Mouse (Mus musculus) left cerebral cortex, postnatal 14 days (tissue): Measurements from ENCODE around the gene Anxa4. TPM values are rescaled to one million over a fixed set of nuclear protein-coding genes. Genes with fewer than 3 reads are reported as not detected.

ENCODE experiments used
- DNase-seq, 2 experiments: peaks; one replicate each; pipeline ENCODE4 v3.0.0; 2021 to 2022; ENCODE audit warnings: low spot score in 2 of 2, mixed read lengths in 1 of 2
- intact Hi-C: fragments of 180-260 bp; cut with DNase I; formaldehyde crosslinking; loops from one replicate; pipeline ENCODE4 v1.15.1; 2025
- total RNA-seq, 2 experiments: library from RNA; stranded (reverse); gene quantifications; 2 replicates each; pipeline ENCODE4 v1.2.3; 2021

The Anxa4 gene
- total RNA-seq, 2 experiments from 2014 or later, result 4.2 to 4.9 TPM

DNA sequence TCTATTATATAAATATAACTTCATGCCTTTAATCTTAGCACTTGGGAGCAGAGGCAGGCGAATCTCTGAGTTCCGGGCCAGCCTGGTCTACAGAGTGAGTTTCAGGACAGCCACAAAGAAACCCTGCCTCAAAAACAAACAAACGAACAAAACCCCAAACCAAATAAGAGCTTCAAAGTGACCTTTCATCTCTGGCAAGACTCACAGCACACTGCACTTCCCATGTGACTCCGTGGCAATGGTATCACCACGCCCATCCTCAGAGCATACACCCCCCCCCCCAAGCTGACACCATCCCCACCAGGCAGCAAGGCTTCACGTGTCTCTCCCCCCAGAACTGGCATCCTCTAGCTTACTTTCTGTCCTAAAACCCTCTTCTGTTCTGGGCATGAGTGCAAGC lies 95.5 kb downstream of the Anxa4 start:
- intact Hi-C loops, result no loop called here
- DNase-seq, result no peak

DNA sequence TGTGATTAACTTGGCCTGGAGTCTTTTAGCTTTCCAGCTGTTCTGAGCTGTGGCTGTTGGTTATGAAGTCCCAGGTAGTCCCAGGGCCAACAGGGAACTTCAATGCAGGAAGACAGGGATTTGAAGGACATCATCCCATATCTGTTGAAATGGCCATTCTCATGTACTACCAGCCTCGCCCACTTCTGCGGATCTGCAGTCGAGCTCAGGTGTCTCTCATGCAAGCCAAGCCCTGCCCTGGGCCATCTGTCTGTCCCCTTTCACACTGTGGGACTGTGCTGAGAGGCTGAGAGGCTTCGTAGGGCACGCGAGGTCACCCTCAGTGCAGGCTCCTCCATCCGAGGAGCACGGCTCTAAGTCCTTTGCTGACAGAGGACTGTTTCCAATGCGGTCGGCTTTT lies 97.2 kb downstream of the Anxa4 start:
- intact Hi-C loops, result no loop called here
- no peak for DNase-seq

DNA sequence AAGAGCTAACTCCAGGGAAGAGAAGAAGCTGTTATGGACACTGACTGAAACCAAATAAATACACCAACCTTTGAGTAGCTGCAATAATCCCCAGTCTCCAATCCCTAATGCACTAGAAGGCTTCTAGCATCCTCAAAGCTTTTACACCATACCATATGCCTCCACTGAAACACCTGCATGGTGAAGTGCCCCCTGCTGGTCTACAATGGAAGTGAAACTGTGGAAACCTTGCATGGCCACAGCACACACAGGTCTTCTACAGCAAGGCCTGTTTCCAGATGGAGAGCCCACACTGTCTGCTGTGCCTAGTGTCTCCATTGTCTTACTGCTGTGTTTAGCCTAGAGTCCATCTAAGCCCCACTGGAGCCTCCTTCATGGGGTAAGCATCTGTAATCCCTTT lies 98.9 kb downstream of the Anxa4 start:
- peak; percentile 44 to 57 for DNase-seq
- intact Hi-C loops, result no loop called here

DNA sequence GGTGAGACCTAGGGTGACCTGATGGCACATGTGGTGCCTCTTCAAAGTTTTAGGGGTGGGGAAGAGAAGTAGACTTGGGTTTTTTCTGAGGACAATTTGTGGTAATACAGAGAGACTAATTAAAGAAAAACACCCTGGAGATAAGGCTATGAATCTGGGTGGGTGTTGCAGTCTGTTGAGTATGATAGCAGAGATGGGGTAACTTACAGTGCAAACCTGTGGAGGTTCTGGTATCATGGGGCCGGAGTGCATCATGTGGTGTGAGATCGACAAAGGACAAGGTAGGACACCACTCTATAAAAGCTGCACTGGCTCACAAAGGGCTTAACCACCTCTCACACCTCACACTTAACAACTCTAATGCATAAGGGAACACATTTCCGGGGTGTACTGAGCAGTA lies 103.7 kb downstream of the Anxa4 start:
- DNase-seq, result no peak
- intact Hi-C loops, result no loop called here

DNA sequence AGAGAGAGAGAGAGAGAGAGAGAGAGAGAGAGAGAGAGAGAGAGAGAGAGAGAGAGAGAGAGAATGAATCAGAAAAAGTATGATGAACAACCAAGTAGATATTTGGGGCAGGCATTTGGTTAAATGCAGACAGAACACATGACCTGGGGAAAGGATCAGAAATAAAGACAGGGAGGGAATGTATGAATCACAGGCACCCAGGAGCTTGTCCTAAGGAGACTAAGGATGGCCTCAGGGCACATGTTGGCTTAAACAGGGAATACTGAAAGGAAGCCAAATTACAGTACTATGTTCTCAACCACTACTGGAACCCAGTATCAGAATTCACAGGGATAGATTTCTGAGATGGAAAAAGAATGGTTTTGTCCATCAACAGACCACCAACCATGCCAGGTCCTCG lies 106.4 kb downstream of the Anxa4 start:
- no peak for DNase-seq
- intact Hi-C loops, result no loop called here

Other genes starting within 250 kb of the Anxa4 start
- gene Asprv1, start 165.4 kb downstream of the Anxa4 start, total RNA-seq, result 1 to 10 TPM; 1.5 to 1.7 TPM
- gene Mxd1, start 124.4 kb downstream of the Anxa4 start, total RNA-seq, result 10 to 100 TPM; 21.5 to 21.6 TPM
- gene Snrnp27, start 109.1 kb downstream of the Anxa4 start, total RNA-seq, result 10 to 100 TPM; 53.0 to 54.2 TPM
- 10 to 100 TPM; 32.6 to 34.0 TPM for gene Gmcl1, start 60.2 kb downstream of the Anxa4 start, total RNA-seq
- 100 to 1,000 TPM; 351 to 380 TPM for gene Aak1, start 55.9 kb upstream of the Anxa4 start, total RNA-seq
- gene Nfu1, start 215.7 kb upstream of the Anxa4 start, total RNA-seq, result 10 to 100 TPM; 58.5 to 61.5 TPM
- 10 to 100 TPM; 56.3 to 57.5 TPM for gene Gfpt1, start 249.3 kb upstream of the Anxa4 start, total RNA-seq